Mouse (Mus musculus) ES-Bruce4 (cell line): ENCODE measurements around the gene Fam155a. TPM values are rescaled to one million over a fixed set of nuclear protein-coding genes. Genes with fewer than 3 reads are reported as not detected.

ENCODE experiments used
- H3K27ac ChIP-seq: 2 replicates; pipeline ENCODE4 v1.5.1; 2012; ENCODE audit warnings: low read length, inconsistent platforms; ENCODE audit not compliant: insufficient read depth
- H3K27me3 ChIP-seq: 2 replicates; pipeline ENCODE4 v1.6.1; 2012; ENCODE audit warnings: mild to moderate bottlenecking, low read length, inconsistent platforms; ENCODE audit not compliant: control insufficient read depth, poor library complexity, insufficient read depth, severe bottlenecking
- H3K36me3 ChIP-seq: 2 replicates; pipeline ENCODE4 v1.6.1; 2012; ENCODE audit warnings: inconsistent platforms, mild to moderate bottlenecking, low read length, moderate library complexity; ENCODE audit not compliant: control insufficient read depth, poor library complexity, insufficient read depth, severe bottlenecking
- H3K4me1 ChIP-seq: one replicate; pipeline ENCODE4 v1.8.1; 2011; ENCODE audit warnings: low read length; ENCODE audit not compliant: control insufficient read depth, insufficient read depth
- H3K4me3 ChIP-seq: 2 replicates; pipeline ENCODE4 v1.5.1; 2011; ENCODE audit warnings: low read depth, mild to moderate bottlenecking, low read length
- H3K9ac ChIP-seq: 2 replicates; pipeline ENCODE4 v1.6.1; 2012; ENCODE audit warnings: low read depth, mild to moderate bottlenecking, inconsistent platforms; ENCODE audit not compliant: poor library complexity, severe bottlenecking
- H3K9me3 ChIP-seq: replicated peaks from 2 replicates; pipeline ENCODE4 v1.6.1; 2012; ENCODE audit warnings: mild to moderate bottlenecking, low read length, inconsistent platforms; ENCODE audit not compliant: control insufficient read depth, poor library complexity, insufficient read depth, severe bottlenecking
- CTCF ChIP-seq: IDR thresholded peaks from one replicate; pipeline ENCODE4 v1.8.1; 2011; ENCODE audit warnings: low read depth, low read length
- EP300 ChIP-seq: IDR thresholded peaks from 2 replicates; pipeline ENCODE4 v1.6.1; 2011; ENCODE audit warnings: low read depth, low read length; ENCODE audit not compliant: insufficient read depth
- POLR2A ChIP-seq: IDR thresholded peaks from one replicate; pipeline ENCODE4 v1.8.1; 2011; ENCODE audit warnings: low read length; ENCODE audit not compliant: insufficient read depth
- polyA plus RNA-seq: library from polyadenylated mRNA; stranded (reverse); fragments of >200 nt; gene quantifications from 2 replicates; pipeline ENCODE4 v1.2.4, GENCODE M21; 2011; ENCODE audit warnings: low read depth; ENCODE audit not compliant: missing spikeins, insufficient read depth, insufficient read length

Gene Fam155a
- polyA plus RNA-seq, 1 experiment: not detected

DNA sequence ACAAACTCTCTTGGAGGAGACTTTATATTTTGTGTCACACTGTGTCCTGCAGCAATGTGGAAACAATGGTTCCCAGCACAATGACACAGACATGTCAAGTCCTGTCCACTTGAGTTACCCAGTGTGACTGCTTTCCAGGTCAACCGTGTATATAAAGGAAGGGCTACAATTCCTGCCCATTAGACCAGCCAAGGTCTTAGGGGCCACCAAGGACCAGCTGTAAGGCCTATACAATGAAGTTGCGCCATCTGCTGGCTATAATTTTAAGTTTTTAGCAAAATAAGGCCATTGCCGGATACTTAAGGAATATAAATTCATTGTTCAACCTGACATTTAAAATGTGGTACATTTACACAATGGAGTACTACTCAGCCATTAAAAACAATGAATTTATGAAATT is 190.8 kb downstream of the Fam155a start:
- TF ChIP-seq EP300 (no peak), CTCF (no peak), POLR2A (no peak)
- Histone ChIP-seq H3K4me1 (no peaks in the 10 kb centered on the region), H3K9ac (no peak overlapping the region), H3K9me3 (no peaks in the 10 kb centered on the region), H3K27ac (no peak overlapping the region), H3K4me3 (no peak overlapping the region), H3K27me3 (no peaks in the 10 kb centered on the region), H3K36me3 (no peaks in the 10 kb centered on the region)

DNA sequence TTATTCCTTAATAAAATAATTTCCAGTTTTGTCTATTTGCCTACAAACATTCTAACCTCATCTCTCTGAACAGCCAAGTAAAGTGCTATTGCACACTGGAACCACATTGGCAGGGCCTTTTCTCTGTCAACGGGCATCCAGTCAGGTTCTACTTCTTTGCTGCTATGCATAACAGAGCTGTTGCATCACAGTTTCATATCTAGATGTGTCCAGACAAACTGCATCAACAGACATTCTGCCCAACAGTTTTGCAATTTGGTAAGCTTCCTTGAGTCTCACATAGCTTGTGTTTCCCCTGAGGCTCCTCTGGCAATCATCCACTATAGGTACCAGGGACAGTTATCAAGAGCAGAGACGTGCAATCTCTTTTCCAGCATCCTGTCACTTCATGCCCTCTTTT is 199.0 kb downstream of the Fam155a start:
- H3K27me3 ChIP-seq: no peaks in the 10 kb centered on the region
- no peaks in the 10 kb centered on the region for H3K4me1 ChIP-seq
- TF ChIP-seq CTCF (no peak), POLR2A (no peak), EP300 (no peak)
- H3K9ac ChIP-seq: no peak overlapping the region
- H3K36me3 ChIP-seq: no peaks in the 10 kb centered on the region
- no peaks in the 10 kb centered on the region for H3K9me3 ChIP-seq
- no peak overlapping the region for H3K27ac ChIP-seq
- H3K4me3 ChIP-seq: no peak overlapping the region

GRCm38 (mm10) chr8:9569516-9570170 is 201.3 kb downstream of the Fam155a start:
- Histone ChIP-seq H3K9me3 (no peaks in the 10 kb centered on the region), H3K9ac (no peak overlapping the region), H3K36me3 (no peaks in the 10 kb centered on the region), H3K4me3 (no peak overlapping the region), H3K4me1 (no peaks in the 10 kb centered on the region), H3K27me3 (no peaks in the 10 kb centered on the region), H3K27ac (no peak overlapping the region)
- TF ChIP-seq POLR2A (no peak), EP300 (no peak), CTCF (no peak)

DNA sequence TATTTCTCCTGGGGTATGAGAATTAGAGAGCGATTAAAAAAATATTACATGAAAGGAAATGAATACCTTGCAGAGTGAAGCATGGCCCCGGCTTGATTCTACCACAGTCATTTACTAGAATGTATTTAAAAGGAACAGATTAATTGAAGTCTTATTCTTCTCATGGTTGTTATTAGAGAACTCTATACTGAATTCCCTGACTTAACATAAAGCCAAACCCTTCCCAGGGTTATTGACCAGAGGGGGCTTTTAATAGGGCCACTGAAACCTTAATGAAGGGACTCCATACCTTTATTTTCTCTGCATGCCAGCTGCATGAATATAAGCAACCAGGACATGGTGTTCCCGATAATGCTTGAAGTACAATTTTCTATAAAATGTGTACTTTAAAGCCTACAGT is 221.8 kb downstream of the Fam155a start:
- TF ChIP-seq EP300 (no peak), POLR2A (no peak), CTCF (no peak)

GRCm38 (mm10) chr8:9547558-9547954 is 223.4 kb downstream of the Fam155a start:
- no peak overlapping the region for H3K9ac ChIP-seq
- TF ChIP-seq CTCF (no peak), POLR2A (no peak), EP300 (no peak)
- no peaks in the 10 kb centered on the region; the same call in 1 of the 2 replicates for H3K9me3 ChIP-seq
- H3K27me3 ChIP-seq: no peaks in the 10 kb centered on the region; the same call in 1 of the 2 replicates
- no peaks in the 10 kb centered on the region for H3K36me3 ChIP-seq
- no peaks in the 10 kb centered on the region for H3K4me1 ChIP-seq
- no peak overlapping the region for H3K27ac ChIP-seq
- no peak overlapping the region for H3K4me3 ChIP-seq

More for the DNA sequence above, 221.8 kb downstream of the Fam155a start:
- H3K9me3 ChIP-seq: no peaks in the 10 kb centered on the region; the same call in 1 of the 2 replicates
- H3K9ac ChIP-seq: no peak overlapping the region
- H3K4me1 ChIP-seq: no peaks in the 10 kb centered on the region
- no peak overlapping the region for H3K27ac ChIP-seq
- no peaks in the 10 kb centered on the region for H3K36me3 ChIP-seq
- no peaks in the 10 kb centered on the region; the same call in 1 of the 2 replicates for H3K27me3 ChIP-seq
- H3K4me3 ChIP-seq: no peak overlapping the region

DNA sequence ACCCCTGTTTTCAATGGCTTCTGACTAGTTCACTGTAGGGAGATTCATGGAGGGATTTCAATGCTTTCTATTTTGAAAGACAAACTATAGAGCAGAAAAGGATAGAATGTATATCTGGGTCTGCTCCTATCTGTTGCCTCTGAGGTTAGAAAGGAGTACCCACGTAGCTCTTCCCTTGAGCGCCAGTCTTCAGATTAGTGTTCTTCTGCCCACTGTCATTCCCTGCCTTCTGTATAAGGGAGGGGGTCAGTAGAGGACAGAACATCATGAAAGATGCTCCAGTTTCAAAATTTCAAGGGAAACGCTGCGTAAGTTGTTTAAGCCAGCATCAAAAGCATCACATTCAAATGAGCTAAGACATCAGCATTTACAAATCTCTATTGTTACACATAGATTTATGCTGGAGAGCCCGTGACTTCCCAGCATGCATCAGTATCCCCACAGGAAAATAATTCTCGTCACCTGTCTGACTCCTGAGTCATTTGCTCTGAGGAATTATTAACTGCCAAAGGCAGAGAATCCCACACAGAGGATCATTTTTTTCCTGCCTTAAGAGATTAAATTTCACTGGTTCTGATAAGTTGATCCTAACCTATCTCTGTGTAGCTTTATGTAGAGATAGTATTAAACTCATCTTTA is 223.9 kb downstream of the Fam155a start:
- H3K27ac ChIP-seq: no peak overlapping the region

More for the DNA sequence above, 223.9 kb downstream of the Fam155a start:
- no peaks in the 10 kb centered on the region; the same call in 1 of the 2 replicates for H3K9me3 ChIP-seq
- no peaks in the 10 kb centered on the region for H3K4me1 ChIP-seq
- no peak for TF ChIP-seq CTCF
- no peak for TF ChIP-seq EP300
- no peak for TF ChIP-seq POLR2A
- H3K4me3 ChIP-seq: no peak overlapping the region
- no peak overlapping the region for H3K9ac ChIP-seq
- H3K27me3 ChIP-seq: no peaks in the 10 kb centered on the region; the same call in 1 of the 2 replicates
- H3K36me3 ChIP-seq: no peaks in the 10 kb centered on the region
